Mouse (Mus musculus) ES-Bruce4 (cell line): ENCODE measurements around the gene Ccdc84. TPM values are rescaled to one million over a fixed set of nuclear protein-coding genes. Genes with fewer than 3 reads are reported as not detected.

Source experiments
- H3K27ac ChIP-seq: 2 replicates; pipeline ENCODE4 v1.5.1; 2012; ENCODE audit warnings: low read length, inconsistent platforms; ENCODE audit not compliant: insufficient read depth
- H3K27me3 ChIP-seq: 2 replicates; pipeline ENCODE4 v1.6.1; 2012; ENCODE audit warnings: mild to moderate bottlenecking, low read length, inconsistent platforms; ENCODE audit not compliant: control insufficient read depth, poor library complexity, insufficient read depth, severe bottlenecking
- H3K36me3 ChIP-seq: 2 replicates; pipeline ENCODE4 v1.6.1; 2012; ENCODE audit warnings: inconsistent platforms, mild to moderate bottlenecking, low read length, moderate library complexity; ENCODE audit not compliant: control insufficient read depth, poor library complexity, insufficient read depth, severe bottlenecking
- H3K4me1 ChIP-seq: one replicate; pipeline ENCODE4 v1.8.1; 2011; ENCODE audit warnings: low read length; ENCODE audit not compliant: control insufficient read depth, insufficient read depth
- H3K4me3 ChIP-seq: 2 replicates; pipeline ENCODE4 v1.5.1; 2011; ENCODE audit warnings: low read depth, mild to moderate bottlenecking, low read length
- H3K9ac ChIP-seq: 2 replicates; pipeline ENCODE4 v1.6.1; 2012; ENCODE audit warnings: low read depth, mild to moderate bottlenecking, inconsistent platforms; ENCODE audit not compliant: poor library complexity, severe bottlenecking
- H3K9me3 ChIP-seq: replicated peaks from 2 replicates; pipeline ENCODE4 v1.6.1; 2012; ENCODE audit warnings: mild to moderate bottlenecking, low read length, inconsistent platforms; ENCODE audit not compliant: control insufficient read depth, poor library complexity, insufficient read depth, severe bottlenecking
- CTCF ChIP-seq: IDR thresholded peaks from one replicate; pipeline ENCODE4 v1.8.1; 2011; ENCODE audit warnings: low read depth, low read length
- EP300 ChIP-seq: IDR thresholded peaks from 2 replicates; pipeline ENCODE4 v1.6.1; 2011; ENCODE audit warnings: low read depth, low read length; ENCODE audit not compliant: insufficient read depth
- POLR2A ChIP-seq: IDR thresholded peaks from one replicate; pipeline ENCODE4 v1.8.1; 2011; ENCODE audit warnings: low read length; ENCODE audit not compliant: insufficient read depth
- polyA plus RNA-seq: library from polyadenylated mRNA; stranded (reverse); fragments of >200 nt; gene quantifications from 2 replicates; pipeline ENCODE4 v1.2.4, GENCODE M21; 2011; ENCODE audit warnings: low read depth; ENCODE audit not compliant: missing spikeins, insufficient read depth, insufficient read length

Ccdc84 gene
- polyA plus RNA-seq, 1 experiment, result 14.3 TPM

- no peaks in the 10 kb centered on the region for H3K27me3 ChIP-seq
- no peak for TF ChIP-seq CTCF
- TF ChIP-seq POLR2A, result peak; percentile 75
- peak; percentile 81 for TF ChIP-seq EP300
- no peak within 1 kb of the TSS for H3K27ac ChIP-seq
- no peaks in the 10 kb centered on the region for H3K4me1 ChIP-seq
- peak within 1 kb of the TSS; percentile 69 for H3K4me3 ChIP-seq
- no peaks in the 10 kb centered on the region for H3K9me3 ChIP-seq
- peak within 1 kb of the TSS; percentile 64 for H3K9ac ChIP-seq
- peaks cover 14% of the 10 kb centered on the region for H3K36me3 ChIP-seq
These were observed 57.0 kb downstream of the Ccdc84 start, which contains the start of gene Vps11 for GRCm38 (mm10) chr9:44361190-44361917. Gene Vps11 (minus strand): TSS chr9:44361670.

Other genes starting within 250 kb of the Ccdc84 start
- 58.8 and 62.0 TPM in 2 replicates for gene Cbl, start 184.5 kb downstream of the Ccdc84 start, polyA plus RNA-seq
- not detected in 2 replicates for gene Ccdc153, start 177.9 kb downstream of the Ccdc84 start, polyA plus RNA-seq
- gene Pdzd3, start 167.1 kb downstream of the Ccdc84 start, polyA plus RNA-seq, result not detected in 2 replicates
- gene Nlrx1, start 150.0 kb downstream of the Ccdc84 start, polyA plus RNA-seq, result 1.6 and 2.3 TPM in 2 replicates
- 0.62 and 1.3 TPM in 2 replicates for gene Abcg4, start 130.0 kb downstream of the Ccdc84 start, polyA plus RNA-seq
- gene Hinfp, start 112.9 kb downstream of the Ccdc84 start, polyA plus RNA-seq, result 24.8 and 27.8 TPM in 2 replicates
- gene C2cd2l, start 98.3 kb downstream of the Ccdc84 start, polyA plus RNA-seq, result 5.1 and 7.0 TPM in 2 replicates
- gene Dpagt1, start 92.5 kb downstream of the Ccdc84 start, polyA plus RNA-seq, result 13.7 and 17.4 TPM in 2 replicates
- gene H2afx, start 83.9 kb downstream of the Ccdc84 start, polyA plus RNA-seq, result 173 and 202 TPM in 2 replicates
- 76.5 and 80.3 TPM in 2 replicates for gene Hmbs, start 74.3 kb downstream of the Ccdc84 start, polyA plus RNA-seq
- 26.7 and 30.5 TPM in 2 replicates for gene Vps11, start 56.9 kb downstream of the Ccdc84 start, polyA plus RNA-seq
- gene Hyou1, start 39.1 kb downstream of the Ccdc84 start, polyA plus RNA-seq, result 114 and 147 TPM in 2 replicates
- gene Slc37a4, start 21.7 kb downstream of the Ccdc84 start, polyA plus RNA-seq, result 7.7 and 8.1 TPM in 2 replicates
- 4,348 and 4,428 TPM in 2 replicates for gene Rps25, start 11.4 kb downstream of the Ccdc84 start, polyA plus RNA-seq
- gene Trappc4, start 11.0 kb downstream of the Ccdc84 start, polyA plus RNA-seq, result 83.0 and 89.8 TPM in 2 replicates
- 1.3 and 1.8 TPM in 2 replicates for gene Foxr1, start 22.6 kb upstream of the Ccdc84 start, polyA plus RNA-seq
- 1.7 and 2.5 TPM in 2 replicates for gene Upk2, start 36.4 kb upstream of the Ccdc84 start, polyA plus RNA-seq
- gene Bcl9l, start 64.3 kb upstream of the Ccdc84 start, polyA plus RNA-seq, result 22.6 and 25.6 TPM in 2 replicates
- not detected in 2 replicates for gene Cxcr5, start 143.3 kb upstream of the Ccdc84 start, polyA plus RNA-seq
- gene Ddx6, start 186.3 kb upstream of the Ccdc84 start, polyA plus RNA-seq, result 165 and 176 TPM in 2 replicates